Mouse (Mus musculus) MEL (cell line): ENCODE measurements at regions not wholly inside any gene's neighbourhood (a gene's known extent, or its start where the extent isn't known, plus 50 kb on each side); places are given as distances from the start of the nearest gene placed in this dataset.

Source experiments
- DNase-seq: peaks from one replicate; pipeline ENCODE4 v3.0.0; 2011; ENCODE audit warnings: low read depth, low spot score
- H3K27ac ChIP-seq: 2 replicates; pipeline ENCODE4 v1.5.1; 2012; ENCODE audit warnings: low read depth, mild to moderate bottlenecking, control low read depth, low read length, moderate library complexity; ENCODE audit not compliant: control insufficient read depth
- H3K27me3 ChIP-seq, 2 experiments: fragments of 150-350 bp in 1 of 2; sonication (generic) in 1 of 2; 2 replicates each; pipeline ENCODE4 v1.6.1; 2012; ENCODE audit warnings: low read length in 2 of 2, mild to moderate bottlenecking in 2 of 2, improper control_type of control experiment in 1 of 2, moderate library complexity in 1 of 2; ENCODE audit not compliant: insufficient read depth in 2 of 2, control insufficient read depth in 1 of 2
- H3K36me3 ChIP-seq, 2 experiments: 2 replicates each; pipeline ENCODE4 v1.6.1; 2012 to 2014; ENCODE audit warnings: low read length in 2 of 2, improper control_type of control experiment in 1 of 2, inconsistent platforms in 1 of 2, mild to moderate bottlenecking in 1 of 2; ENCODE audit not compliant: insufficient read depth in 2 of 2, control insufficient read depth in 1 of 2
- H3K4me1 ChIP-seq, 2 experiments: fragments of 150-350 bp in 1 of 2; sonication (generic) in 1 of 2; 2 replicates each; pipeline ENCODE4 v1.6.1; 2012; ENCODE audit warnings: low read length in 2 of 2, improper control_type of control experiment in 1 of 2, mild to moderate bottlenecking in 1 of 2; ENCODE audit not compliant: insufficient read depth in 2 of 2, control insufficient read depth in 1 of 2
- H3K4me3 ChIP-seq, 2 experiments: fragments of 150-350 bp in 1 of 2; sonication (generic) in 1 of 2; 2 replicates each; pipeline ENCODE4 v1.5.1; 2012; ENCODE audit warnings: low read depth in 2 of 2, low read length in 2 of 2, mild to moderate bottlenecking in 2 of 2, moderate library complexity in 2 of 2, control low read depth in 1 of 2, improper control_type of control experiment in 1 of 2; ENCODE audit not compliant: control insufficient read depth in 1 of 2, insufficient read depth in 1 of 2
- H3K79me2 ChIP-seq: 2 replicates; pipeline ENCODE4 v1.6.1; 2012; ENCODE audit warnings: mild to moderate bottlenecking, low read length, moderate library complexity; ENCODE audit not compliant: control insufficient read depth, poor library complexity, insufficient read depth
- H3K9ac ChIP-seq: 2 replicates; pipeline ENCODE4 v1.6.1; 2012; ENCODE audit warnings: low read depth, mild to moderate bottlenecking, control low read depth, low read length, moderate library complexity; ENCODE audit not compliant: control insufficient read depth, poor library complexity, severe bottlenecking
- H3K9me3 ChIP-seq: fragments of 150-350 bp; sonication (generic); replicated peaks from 2 replicates; pipeline ENCODE4 v1.6.1; 2012; ENCODE audit warnings: mild to moderate bottlenecking, low read length, improper control_type of control experiment, moderate library complexity; ENCODE audit not compliant: insufficient read depth
- CHD1 ChIP-seq: IDR thresholded peaks from 2 replicates; pipeline ENCODE4 v1.6.1; 2012; ENCODE audit warnings: low read depth, mild to moderate bottlenecking, inconsistent platforms, low read length, improper control_type of control experiment
- CHD2 ChIP-seq: IDR thresholded peaks from 2 replicates; pipeline ENCODE4 v1.6.1; 2011; ENCODE audit warnings: low read length, improper control_type of control experiment
- CTCF ChIP-seq, 3 experiments: IDR thresholded peaks in 2 of 3; conservative IDR thresholded peaks in 1 of 3; 2 replicates each; pipeline ENCODE4 v1.5.1; 2011 to 2012; ENCODE audit warnings: low read length in 3 of 3, low read depth in 2 of 3, mild to moderate bottlenecking in 2 of 3, improper control_type of control experiment in 1 of 3, inconsistent platforms in 1 of 3, mixed read lengths in 1 of 3, moderate library complexity in 1 of 3; ENCODE audit not compliant: control insufficient read depth in 1 of 3, insufficient read depth in 1 of 3, poor library complexity in 1 of 3, severe bottlenecking in 1 of 3
- E2F4 ChIP-seq: IDR thresholded peaks from 2 replicates; pipeline ENCODE4 v1.6.1; 2011; ENCODE audit warnings: low read depth, low read length, improper control_type of control experiment, borderline replicate concordance
- EP300 ChIP-seq, 2 experiments: IDR thresholded peaks; 2 replicates each; pipeline ENCODE4 v1.6.1; 2011; ENCODE audit warnings: improper control_type of control experiment in 2 of 2, low read length in 2 of 2, low read depth in 1 of 2, mild to moderate bottlenecking in 1 of 2
- ETS1 ChIP-seq: IDR thresholded peaks from 2 replicates; pipeline ENCODE4 v1.6.1; 2012; ENCODE audit warnings: low read depth, mild to moderate bottlenecking, inconsistent platforms, low read length, improper control_type of control experiment, moderate library complexity
- GATA1 ChIP-seq: IDR thresholded peaks from 2 replicates; pipeline ENCODE4 v1.6.1; 2011; ENCODE audit warnings: low read depth, low read length, improper control_type of control experiment
- KAT2A ChIP-seq: conservative IDR thresholded peaks from 2 replicates; pipeline ENCODE4 v1.6.1; 2012; ENCODE audit warnings: low read depth, low read length, improper control_type of control experiment, inconsistent platforms
- MAZ ChIP-seq: IDR thresholded peaks from 2 replicates; pipeline ENCODE4 v1.6.1; 2012; ENCODE audit warnings: low read depth, mild to moderate bottlenecking, inconsistent platforms, low read length, improper control_type of control experiment
- MYB ChIP-seq: IDR thresholded peaks from 2 replicates; pipeline ENCODE4 v1.6.1; 2011; ENCODE audit warnings: mild to moderate bottlenecking, low read depth, low read length, improper control_type of control experiment
- MYC ChIP-seq: IDR thresholded peaks from 2 replicates; pipeline ENCODE4 v1.6.1; 2011; ENCODE audit warnings: low read depth, mild to moderate bottlenecking, low read length, improper control_type of control experiment, moderate library complexity
- NELFE ChIP-seq: IDR thresholded peaks from 2 replicates; pipeline ENCODE4 v1.6.1; 2011; ENCODE audit warnings: low read depth, low read length, improper control_type of control experiment
- POLR2AphosphoS5 ChIP-seq: IDR thresholded peaks from 2 replicates; pipeline ENCODE4 v1.6.1; 2012; ENCODE audit warnings: low read depth, borderline replicate concordance, mild to moderate bottlenecking, inconsistent platforms, low read length, moderate library complexity, mixed read lengths
- RAD21 ChIP-seq: IDR thresholded peaks from 2 replicates; pipeline ENCODE4 v1.6.1; 2011; ENCODE audit warnings: mild to moderate bottlenecking, low read depth, low read length, improper control_type of control experiment
- RCOR1 ChIP-seq: IDR thresholded peaks from 2 replicates; pipeline ENCODE4 v1.6.1; 2012; ENCODE audit warnings: low read depth, mild to moderate bottlenecking, inconsistent platforms, low read length, improper control_type of control experiment
- SIN3A ChIP-seq: IDR thresholded peaks from 2 replicates; pipeline ENCODE4 v1.6.1; 2012; ENCODE audit warnings: low read length, improper control_type of control experiment, inconsistent platforms
- SMC3 ChIP-seq: IDR thresholded peaks from 2 replicates; pipeline ENCODE4 v1.6.1; 2011; ENCODE audit warnings: low read depth, low read length, improper control_type of control experiment
- TAL1 ChIP-seq: IDR thresholded peaks from 2 replicates; pipeline ENCODE4 v1.6.1; 2012; ENCODE audit warnings: mild to moderate bottlenecking, inconsistent platforms, low read length, moderate library complexity, mixed read lengths
- TBP ChIP-seq: IDR thresholded peaks from 2 replicates; pipeline ENCODE4 v1.8.0; 2011; ENCODE audit warnings: low read depth, low read length, improper control_type of control experiment
- USF1 ChIP-seq: IDR thresholded peaks from 2 replicates; pipeline ENCODE4 v1.6.1; 2014; ENCODE audit warnings: low read depth, mild to moderate bottlenecking, inconsistent platforms, low read length, improper control_type of control experiment, moderate library complexity
- USF2 ChIP-seq, 2 experiments: IDR thresholded peaks; 2 replicates each; pipeline ENCODE4 v1.6.1; 2011 to 2012; ENCODE audit warnings: improper control_type of control experiment in 2 of 2, low read length in 2 of 2, borderline replicate concordance in 1 of 2, inconsistent platforms in 1 of 2, low read depth in 1 of 2, mild to moderate bottlenecking in 1 of 2; ENCODE audit not compliant: insufficient read depth in 1 of 2
- ZC3H11A ChIP-seq: IDR thresholded peaks from 2 replicates; pipeline ENCODE4 v1.6.1; 2012; ENCODE audit warnings: low read depth, mild to moderate bottlenecking, inconsistent platforms, low read length, improper control_type of control experiment
- ZKSCAN1 ChIP-seq: IDR thresholded peaks from 2 replicates; pipeline ENCODE4 v1.6.1; 2012; ENCODE audit warnings: low read depth, mild to moderate bottlenecking, inconsistent platforms, low read length, improper control_type of control experiment, moderate library complexity
- ZNF384 ChIP-seq: IDR thresholded peaks from 2 replicates; pipeline ENCODE4 v1.6.1; 2012; ENCODE audit warnings: low read depth, mild to moderate bottlenecking, inconsistent platforms, low read length, improper control_type of control experiment

GRCm38 (mm10) chr14:15872013-15872412, 377.1 kb upstream of the Ngly1 start:
- Histone ChIP-seq H3K27ac (no peak overlapping the region), H3K4me3 (no peak overlapping the region), H3K9me3 (no peaks in the 10 kb centered on the region), H3K4me1 (no peaks in the 10 kb centered on the region), H3K36me3 (no peaks in the 10 kb centered on the region), H3K79me2 (no peaks in the 10 kb centered on the region), H3K27me3 (no peaks in the 10 kb centered on the region), H3K9ac (no peak overlapping the region)
- no peak for DNase-seq
- TF ChIP-seq ETS1 (no peak), MYB (no peak), E2F4 (no peak), CHD2 (no peak), USF1 (no peak), EP300 (IDR thresholded peaks at IDR 0.05; ENCODE audit: low read depth in 1 of 2, low read length in 2 of 2) (no peak), NELFE (no peak), SMC3 (no peak), TBP (no peak), ZC3H11A (no peak), GATA1 (no peak), SIN3A (no peak)

GRCm38 (mm10) chr14:15880146-15880545, 368.9 kb upstream of the Ngly1 start:
- TF ChIP-seq ETS1 (no peak), NELFE (no peak), E2F4 (no peak), CHD1 (no peak), ZNF384 (no peak), USF2 (IDR thresholded peaks at IDR 0.05; ENCODE audit: borderline replicate concordance in 1 of 2, insufficient read depth in 1 of 2, low read depth in 1 of 2, low read length in 2 of 2) (no peak)
- Histone ChIP-seq H3K9ac (no peak overlapping the region), H3K79me2 (no peaks in the 10 kb centered on the region), H3K9me3 (no peaks in the 10 kb centered on the region), H3K27ac (no peak overlapping the region), H3K36me3 (no peaks in the 10 kb centered on the region), H3K27me3 (no peaks in the 10 kb centered on the region), H3K4me1 (no peaks in the 10 kb centered on the region), H3K4me3 (no peak overlapping the region)
- no peak for DNase-seq

GRCm38 (mm10) chr14:15881284-15881683, 367.8 kb upstream of the Ngly1 start:
- H3K36me3 ChIP-seq: no peaks in the 10 kb centered on the region
- no peaks in the 10 kb centered on the region for H3K79me2 ChIP-seq
- no peaks in the 10 kb centered on the region for H3K9me3 ChIP-seq
- no peak overlapping the region for H3K4me3 ChIP-seq
- TF ChIP-seq SMC3 (peak; percentile 6; the same call in 1 of the 2 replicates), CHD2 (no peak), MAZ (no peak), POLR2AphosphoS5 (no peak), E2F4 (no peak), RAD21 (peak; percentile 20), RCOR1 (no peak), CTCF (IDR thresholded peaks at IDR 0.05 in 2 of 3, conservative IDR thresholded peaks at IDR 0.05 in 1 of 3; ENCODE audit: control insufficient read depth in 1 of 3, insufficient read depth in 1 of 3, low read depth in 2 of 3, low read length in 3 of 3, poor library complexity in 1 of 3, severe bottlenecking in 1 of 3) (peak; percentile 11 to 34 (median 16); a peak in 2 of 6 replicates), ZKSCAN1 (no peak), CHD1 (no peak), GATA1 (no peak), TAL1 (no peak), KAT2A (no peak), ZNF384 (no peak), MYC (no peak)
- H3K27me3 ChIP-seq: no peaks in the 10 kb centered on the region
- DNase-seq: peak; percentile 2
- no peak overlapping the region for H3K27ac ChIP-seq
- H3K9ac ChIP-seq: no peak overlapping the region
- no peaks in the 10 kb centered on the region for H3K4me1 ChIP-seq
